Mouse (Mus musculus): ENCODE measurements around the gene Wnt2b. TPM values are rescaled to one million over a fixed set of nuclear protein-coding genes. Genes with fewer than 3 reads are reported as not detected.

Wnt2b gene
- total RNA-seq (2023): not detected in 2 replicates

DNA sequence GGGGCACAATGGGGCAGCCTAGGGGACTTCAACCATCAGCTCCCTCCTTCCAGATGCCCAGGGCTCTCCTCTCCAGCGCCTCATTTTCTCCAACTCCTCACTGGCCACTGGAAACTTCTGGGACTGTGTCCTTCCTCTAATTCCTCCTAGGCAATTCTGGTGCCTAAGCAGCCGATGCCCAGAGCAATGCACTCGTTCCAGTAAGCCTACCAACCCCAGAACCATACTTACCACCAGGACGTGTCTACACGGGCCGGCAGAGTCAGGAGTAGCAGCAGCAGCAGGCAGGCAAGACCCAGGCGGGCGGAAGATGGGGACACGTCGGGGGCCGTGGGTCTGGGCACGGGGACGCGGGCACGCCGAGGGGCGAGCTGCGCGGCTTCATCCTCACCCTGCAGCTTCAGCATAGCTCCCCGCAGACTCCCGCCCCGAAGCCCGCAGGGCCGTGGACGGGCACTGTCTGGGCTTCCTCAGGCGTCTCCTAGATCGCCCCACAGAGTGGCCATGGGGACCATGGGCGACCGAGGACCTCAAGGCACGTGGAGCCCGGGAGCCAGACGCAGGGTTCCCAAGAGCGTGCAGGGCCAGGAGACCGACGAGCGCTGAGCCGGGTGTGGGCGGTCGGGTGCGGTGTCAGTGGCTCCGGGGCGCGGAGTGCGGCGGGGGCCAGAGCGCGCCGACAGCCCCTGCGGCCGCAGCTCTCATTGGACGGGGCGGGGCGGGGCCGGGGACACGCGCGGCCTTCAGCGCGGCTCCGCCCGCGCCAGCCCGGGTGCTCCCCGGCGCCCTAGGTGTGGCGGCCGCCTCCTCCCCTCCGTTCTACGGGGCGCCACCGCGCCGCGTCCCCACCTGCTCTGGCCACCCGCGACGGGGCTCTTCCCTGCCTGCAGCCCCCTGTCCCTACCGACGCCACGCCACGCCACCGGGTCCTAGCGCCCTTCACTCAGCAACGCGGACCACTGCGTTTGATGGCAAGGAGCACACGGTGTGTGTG, at the start of gene Wnt2b:
Wnt2b (minus strand) TSS at position 856 of the 994 bp plus-strand sequence.

Other genes with a start within 250 kb of the Wnt2b start
- not detected in 2 replicates for gene Ppm1j, start 180.9 kb downstream of the Wnt2b start, total RNA-seq (2023)
- not detected in 2 replicates for gene Fam19a3, start 180.1 kb downstream of the Wnt2b start, total RNA-seq (2023)
- gene Rhoc, start 173.5 kb downstream of the Wnt2b start, total RNA-seq (2023): 28.4 and 34.2 TPM in 2 replicates
- 74.1 and 79.5 TPM in 2 replicates for gene Mov10, start 143.4 kb downstream of the Wnt2b start, total RNA-seq (2023)
- gene St7l, start 97.9 kb downstream of the Wnt2b start, total RNA-seq (2023): 25.8 and 32.1 TPM in 2 replicates
- gene Capza1, start 97.4 kb downstream of the Wnt2b start, total RNA-seq (2023): 293 and 362 TPM in 2 replicates
- gene Cttnbp2nl, start 91.2 kb upstream of the Wnt2b start, total RNA-seq (2023): 0.36 and 0.82 TPM in 2 replicates
- not detected in 2 replicates for gene 4930564D02Rik, start 104.9 kb upstream of the Wnt2b start, total RNA-seq (2023)

All from neutrophil, adult 65 days (primary cell).